Mouse (Mus musculus) megakaryocyte, embryonic 14.5 days (primary cell): ENCODE data around the gene Cd247. TPM values are rescaled to one million over a fixed set of nuclear protein-coding genes. Genes with fewer than 3 reads are reported as not detected.

Source experiments
- H3K27me3 ChIP-seq: replicated peaks from 2 replicates; pipeline ENCODE3; 2012; ENCODE audit warnings: inconsistent platforms
- H3K36me3 ChIP-seq: replicated peaks from 2 replicates; pipeline ENCODE3; 2012; ENCODE audit warnings: low read length, inconsistent platforms, mixed read lengths
- H3K4me1 ChIP-seq: 2 replicates; pipeline ENCODE4 v1.6.1; 2012; ENCODE audit warnings: inconsistent platforms
- H3K4me3 ChIP-seq: replicated peaks from 2 replicates; pipeline ENCODE3; 2012; ENCODE audit warnings: moderate library complexity, mild to moderate bottlenecking, inconsistent platforms
- H3K9me3 ChIP-seq: 2 replicates; pipeline ENCODE4 v1.6.1; 2012; ENCODE audit warnings: inconsistent platforms
- FLI1 ChIP-seq: IDR thresholded peaks from 2 replicates; pipeline ENCODE4 v1.6.1; 2012; ENCODE audit warnings: low read length, inconsistent platforms, mixed read lengths
- GATA1 ChIP-seq: IDR thresholded peaks from 3 replicates; pipeline ENCODE4 v1.6.1; 2012; ENCODE audit warnings: mixed read lengths, low read length, inconsistent platforms, borderline replicate concordance
- polyA plus RNA-seq: library from polyadenylated mRNA; stranded (reverse); fragments of >175 nt; gene quantifications from 2 replicates; pipeline ENCODE4 v1.2.3, GENCODE M21; 2012; ENCODE audit warnings: low replicate concordance; ENCODE audit not compliant: insufficient read depth

The Cd247 gene
- polyA plus RNA-seq, 1 experiment = not detected

GRCm38 (mm10) chr1:165882146-165882900 is 93.8 kb downstream of the Cd247 start:
- no peaks in the 10 kb centered on the region for H3K4me1 ChIP-seq
- H3K27me3 ChIP-seq = no peaks in the 10 kb centered on the region
- H3K36me3 ChIP-seq = peaks cover 50% of the 10 kb centered on the region
- H3K4me3 ChIP-seq = no peak overlapping the region
- TF ChIP-seq GATA1 = no peak
- TF ChIP-seq FLI1 = no peak
- H3K9me3 ChIP-seq = no peaks in the 10 kb centered on the region

- Histone ChIP-seq H3K4me1 (no peaks in the 10 kb centered on the region), H3K27me3 (no peaks in the 10 kb centered on the region), H3K9me3 (no peaks in the 10 kb centered on the region), H3K4me3 (no peak overlapping the region), H3K36me3 (peaks cover 65% of the 10 kb centered on the region)
- TF ChIP-seq GATA1 = no peak
- TF ChIP-seq FLI1 = no peak
These were observed 103.2 kb downstream of the Cd247 start for GRCm38 (mm10) chr1:165891686-165892085.

- H3K4me1 ChIP-seq = no peaks in the 10 kb centered on the region
- H3K9me3 ChIP-seq = no peaks in the 10 kb centered on the region
- TF ChIP-seq FLI1 = no peak
- TF ChIP-seq GATA1 = no peak
- no peaks in the 10 kb centered on the region for H3K27me3 ChIP-seq
- H3K36me3 ChIP-seq = peaks cover 70% of the 10 kb centered on the region
- no peak overlapping the region for H3K4me3 ChIP-seq
These were observed 115.1 kb downstream of the Cd247 start for GRCm38 (mm10) chr1:165903596-165903995.

GRCm38 (mm10) chr1:165908153-165908552 is 119.7 kb downstream of the Cd247 start:
- no peak overlapping the region for H3K4me3 ChIP-seq
- no peaks in the 10 kb centered on the region for H3K4me1 ChIP-seq
- no peaks in the 10 kb centered on the region for H3K9me3 ChIP-seq
- TF ChIP-seq FLI1 = no peak
- no peak for TF ChIP-seq GATA1
- no peaks in the 10 kb centered on the region for H3K27me3 ChIP-seq
- H3K36me3 ChIP-seq = peaks cover 60% of the 10 kb centered on the region

- Histone ChIP-seq H3K9me3 (no peaks in the 10 kb centered on the region), H3K4me3 (no peak overlapping the region), H3K27me3 (no peaks in the 10 kb centered on the region), H3K4me1 (no peaks in the 10 kb centered on the region), H3K36me3 (peaks cover 56% of the 10 kb centered on the region)
- TF ChIP-seq GATA1 (no peak), FLI1 (no peak)
These were observed 120.3 kb downstream of the Cd247 start for GRCm38 (mm10) chr1:165908806-165909205.

- peaks cover 52% of the 10 kb centered on the region for H3K36me3 ChIP-seq
- no peaks in the 10 kb centered on the region for H3K4me1 ChIP-seq
- H3K27me3 ChIP-seq = no peaks in the 10 kb centered on the region
- TF ChIP-seq GATA1 (no peak), FLI1 (no peak)
- H3K9me3 ChIP-seq = no peaks in the 10 kb centered on the region
- H3K4me3 ChIP-seq = no peak overlapping the region
These were observed 121.0 kb downstream of the Cd247 start for GRCm38 (mm10) chr1:165909471-165909870.

GRCm38 (mm10) chr1:165913720-165914415 is 125.4 kb downstream of the Cd247 start:
- no peak for TF ChIP-seq FLI1
- TF ChIP-seq GATA1 = no peak

GRCm38 (mm10) chr1:165914416-165914801 is 125.9 kb downstream of the Cd247 start:
- Histone ChIP-seq H3K4me3 (no peak overlapping the region), H3K27me3 (no peaks in the 10 kb centered on the region), H3K36me3 (peaks cover 22% of the 10 kb centered on the region), H3K9me3 (no peaks in the 10 kb centered on the region), H3K4me1 (no peaks in the 10 kb centered on the region)
- TF ChIP-seq GATA1 = no peak
- TF ChIP-seq FLI1 = no peak

More at GRCm38 (mm10) chr1:165913720-165914415, 125.4 kb downstream of the Cd247 start:
- Histone ChIP-seq H3K27me3 (no peaks in the 10 kb centered on the region), H3K4me1 (no peaks in the 10 kb centered on the region), H3K36me3 (peaks cover 26% of the 10 kb centered on the region), H3K9me3 (no peaks in the 10 kb centered on the region), H3K4me3 (no peak overlapping the region)

- Histone ChIP-seq H3K36me3 (peaks cover 7% of the 10 kb centered on the region), H3K9me3 (no peaks in the 10 kb centered on the region), H3K4me3 (no peak overlapping the region), H3K27me3 (no peaks in the 10 kb centered on the region), H3K4me1 (peaks cover 4% of the 10 kb centered on the region; the same call in 1 of the 2 replicates)
- TF ChIP-seq FLI1 (no peak), GATA1 (no peak)
These were observed 132.5 kb downstream of the Cd247 start for GRCm38 (mm10) chr1:165921026-165921425.

GRCm38 (mm10) chr1:165922488-165922887 is 134.0 kb downstream of the Cd247 start:
- H3K36me3 ChIP-seq = no peaks in the 10 kb centered on the region
- no peak overlapping the region for H3K4me3 ChIP-seq
- no peaks in the 10 kb centered on the region for H3K9me3 ChIP-seq
- no peak for TF ChIP-seq FLI1
- no peak for TF ChIP-seq GATA1
- no peaks in the 10 kb centered on the region for H3K27me3 ChIP-seq
- H3K4me1 ChIP-seq = peaks cover 4% of the 10 kb centered on the region; the same call in 1 of the 2 replicates
